Mouse (Mus musculus): Measurements from ENCODE around the gene Kdm2a. TPM values are rescaled to one million over a fixed set of nuclear protein-coding genes. Genes with fewer than 3 reads are reported as not detected.

The Kdm2a gene
- polyA plus RNA-seq, 2 experiments: 54.4 to 99.7 TPM

GRCm38 (mm10) chr19:4299574-4300270, 98.4 kb downstream of the Kdm2a start:
- ATAC-seq (ENCODE audit: low FRiP score, low read depth) (no peak), DNase-seq (ENCODE audit: low spot score) (no peak)
- peaks cover 6% of the 10 kb centered on the region for H3K36me3 ChIP-seq (ENCODE audit: control insufficient read depth, insufficient read depth, low read length)
- H3K4me1 ChIP-seq (ENCODE audit: control insufficient read depth, insufficient read depth, low read length): peaks cover 44% of the 10 kb centered on the region
- no peak overlapping the region for H3K27ac ChIP-seq (replicated peaks; ENCODE audit: low read depth, low read length)
- H3K4me3 ChIP-seq (replicated peaks; ENCODE audit: low read length): no peak overlapping the region
- no peak overlapping the region for H3K4me2 ChIP-seq (replicated peaks; ENCODE audit: low read depth, low read length, severe bottlenecking)
- H3K9me3 ChIP-seq (ENCODE audit: control insufficient read depth, low read length): no peaks in the 10 kb centered on the region
- H3K27me3 ChIP-seq (ENCODE audit: control insufficient read depth, insufficient read depth, low read length): no peaks in the 10 kb centered on the region
- TF ChIP-seq POLR2A (IDR thresholded peaks at IDR 0.05; ENCODE audit: borderline replicate concordance, extremely low read depth, insufficient read depth, insufficient read length): no peak
- 79% methylated on average over 6 of the region's 6 CpGs for WGBS
- H3K9ac ChIP-seq (ENCODE audit: low read depth, low read length, severe bottlenecking): no peak overlapping the region

GRCm38 (mm10) chr19:4299126-4299525, 99.0 kb downstream of the Kdm2a start:
- Histone ChIP-seq H3K4me3 (replicated peaks; ENCODE audit: low read length) (no peak overlapping the region), H3K9me3 (ENCODE audit: control insufficient read depth, low read length) (no peaks in the 10 kb centered on the region), H3K27me3 (ENCODE audit: control insufficient read depth, insufficient read depth, low read length) (no peaks in the 10 kb centered on the region), H3K36me3 (ENCODE audit: control insufficient read depth, insufficient read depth, low read length) (peaks cover 8% of the 10 kb centered on the region), H3K27ac (replicated peaks; ENCODE audit: low read depth, low read length) (no peak overlapping the region), H3K4me2 (replicated peaks; ENCODE audit: low read depth, low read length, severe bottlenecking) (no peak overlapping the region), H3K4me1 (ENCODE audit: control insufficient read depth, insufficient read depth, low read length) (peaks cover 39% of the 10 kb centered on the region), H3K9ac (ENCODE audit: low read depth, low read length, severe bottlenecking) (no peak overlapping the region)
- TF ChIP-seq POLR2A (IDR thresholded peaks at IDR 0.05; ENCODE audit: borderline replicate concordance, extremely low read depth, insufficient read depth, insufficient read length): no peak
- 82% methylated on average over 7 of the region's 7 CpGs for WGBS
- ATAC-seq (ENCODE audit: low FRiP score, low read depth) (no peak), DNase-seq (ENCODE audit: low spot score) (no peak)

DNA sequence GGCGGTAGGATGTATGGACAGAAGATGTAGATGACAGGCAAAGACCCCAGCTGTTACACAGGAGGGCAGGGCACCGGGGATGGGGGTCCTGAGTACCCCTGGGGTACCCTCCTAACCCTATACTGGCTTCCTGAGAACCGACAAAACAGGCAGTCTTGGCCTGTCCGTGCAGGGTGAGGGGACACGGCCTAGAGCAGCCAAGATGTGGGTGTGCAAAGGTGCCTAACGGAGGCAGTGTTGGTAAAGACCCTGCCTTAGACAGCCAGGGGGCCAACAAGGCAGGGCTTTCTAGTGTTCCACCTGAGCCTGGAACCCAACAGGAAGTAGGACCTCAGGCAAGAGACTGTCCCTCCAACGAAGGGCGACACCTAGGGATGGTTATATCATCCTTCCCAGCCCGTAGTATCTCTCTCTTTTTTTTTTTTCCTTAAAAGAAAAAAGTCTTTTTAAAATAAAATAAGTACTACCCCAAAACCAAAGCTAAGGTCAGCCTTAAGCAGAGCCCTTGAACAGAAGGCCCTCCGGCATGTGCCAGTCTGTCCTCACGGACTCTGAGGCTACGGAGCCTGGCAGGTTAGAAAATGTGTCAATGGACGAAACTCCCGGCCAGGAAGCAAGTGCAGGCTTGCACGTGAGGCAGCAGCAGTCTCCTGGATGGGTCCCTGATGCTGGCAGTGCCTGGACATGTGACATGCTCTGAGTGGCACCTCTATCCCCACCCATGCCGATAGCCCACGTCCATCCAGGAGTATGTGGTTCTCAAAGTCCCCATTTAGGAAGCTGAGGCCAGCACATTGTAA, 99.6 kb downstream of the Kdm2a start:
- TF ChIP-seq POLR2A (IDR thresholded peaks at IDR 0.05; ENCODE audit: borderline replicate concordance, extremely low read depth, insufficient read depth, insufficient read length): no peak
- Histone ChIP-seq H3K27ac (replicated peaks; ENCODE audit: low read depth, low read length) (no peak overlapping the region), H3K4me2 (replicated peaks; ENCODE audit: low read depth, low read length, severe bottlenecking) (no peak overlapping the region), H3K9me3 (ENCODE audit: control insufficient read depth, low read length) (no peaks in the 10 kb centered on the region), H3K36me3 (ENCODE audit: control insufficient read depth, insufficient read depth, low read length) (peaks cover 14% of the 10 kb centered on the region), H3K4me3 (replicated peaks; ENCODE audit: low read length) (no peak overlapping the region), H3K9ac (ENCODE audit: low read depth, low read length, severe bottlenecking) (no peak overlapping the region), H3K4me1 (ENCODE audit: control insufficient read depth, insufficient read depth, low read length) (peaks cover 33% of the 10 kb centered on the region), H3K27me3 (ENCODE audit: control insufficient read depth, insufficient read depth, low read length) (no peaks in the 10 kb centered on the region)
- ATAC-seq (ENCODE audit: low FRiP score, low read depth): no peak
- 83% methylated on average over 17 of the region's 17 CpGs for WGBS
- DNase-seq (ENCODE audit: low spot score): no peak

- H3K4me1 ChIP-seq (ENCODE audit: control insufficient read depth, insufficient read depth, low read length): peaks cover 26% of the 10 kb centered on the region
- no peaks in the 10 kb centered on the region for H3K9me3 ChIP-seq (ENCODE audit: control insufficient read depth, low read length)
- no peak overlapping the region for H3K9ac ChIP-seq (ENCODE audit: low read depth, low read length, severe bottlenecking)
- no peak for TF ChIP-seq POLR2A (IDR thresholded peaks at IDR 0.05; ENCODE audit: borderline replicate concordance, extremely low read depth, insufficient read depth, insufficient read length)
- 87% methylated on average over 5 of the region's 5 CpGs for WGBS
- ATAC-seq (ENCODE audit: low FRiP score, low read depth): no peak
- no peak for DNase-seq (ENCODE audit: low spot score)
- H3K27me3 ChIP-seq (ENCODE audit: control insufficient read depth, insufficient read depth, low read length): no peaks in the 10 kb centered on the region
- H3K4me3 ChIP-seq (replicated peaks; ENCODE audit: low read length): no peak overlapping the region
- peaks cover 18% of the 10 kb centered on the region for H3K36me3 ChIP-seq (ENCODE audit: control insufficient read depth, insufficient read depth, low read length)
- no peak overlapping the region for H3K27ac ChIP-seq (replicated peaks; ENCODE audit: low read depth, low read length)
- no peak overlapping the region for H3K4me2 ChIP-seq (replicated peaks; ENCODE audit: low read depth, low read length, severe bottlenecking)
Observed at GRCm38 (mm10) chr19:4297851-4298250, 100.2 kb downstream of the Kdm2a start.

- H3K27ac ChIP-seq (replicated peaks; ENCODE audit: low read depth, low read length): no peak overlapping the region
- peaks cover 30% of the 10 kb centered on the region for H3K36me3 ChIP-seq (ENCODE audit: control insufficient read depth, insufficient read depth, low read length)
- H3K4me2 ChIP-seq (replicated peaks; ENCODE audit: low read depth, low read length, severe bottlenecking): no peak overlapping the region
- no peak overlapping the region for H3K9ac ChIP-seq (ENCODE audit: low read depth, low read length, severe bottlenecking)
- no peak overlapping the region for H3K4me3 ChIP-seq (replicated peaks; ENCODE audit: low read length)
- no peaks in the 10 kb centered on the region for H3K9me3 ChIP-seq (ENCODE audit: control insufficient read depth, low read length)
- 96% methylated on average over 2 of the region's 2 CpGs for WGBS
- TF ChIP-seq POLR2A (IDR thresholded peaks at IDR 0.05; ENCODE audit: borderline replicate concordance, extremely low read depth, insufficient read depth, insufficient read length): no peak
- no peak for DNase-seq (ENCODE audit: low spot score)
- no peaks in the 10 kb centered on the region for H3K27me3 ChIP-seq (ENCODE audit: control insufficient read depth, insufficient read depth, low read length)
- peaks cover 14% of the 10 kb centered on the region for H3K4me1 ChIP-seq (ENCODE audit: control insufficient read depth, insufficient read depth, low read length)
- no peak for ATAC-seq (ENCODE audit: low FRiP score, low read depth)
Observed at GRCm38 (mm10) chr19:4296611-4297010, 101.5 kb downstream of the Kdm2a start.
